Mouse (Mus musculus) liver, adult 2 months (tissue): ENCODE data around the gene Ddx31. TPM values are rescaled to one million over a fixed set of nuclear protein-coding genes. Genes with fewer than 3 reads are reported as not detected.

Experiments used
- DNase-seq: peaks from one replicate; pipeline ENCODE4 v3.0.0-alpha.2; 2011; ENCODE audit warnings: low read depth, low spot score; ENCODE audit errors: extremely low read depth
- H3K27ac ChIP-seq: fragments of 200-500 bp; replicated peaks from 2 replicates; pipeline ENCODE4 v1.5.1; 2012; ENCODE audit warnings: low read depth, mild to moderate bottlenecking, control low read depth, inconsistent platforms, low read length; ENCODE audit not compliant: insufficient read depth
- H3K27me3 ChIP-seq: fragments of 200-500 bp; 2 replicates; pipeline ENCODE4 v1.6.1; 2012; ENCODE audit warnings: mild to moderate bottlenecking, moderate library complexity, low read length, inconsistent platforms; ENCODE audit not compliant: control insufficient read depth, insufficient read depth
- H3K36me3 ChIP-seq: fragments of 200-500 bp; 2 replicates; pipeline ENCODE4 v1.6.1; 2012; ENCODE audit warnings: low read length, inconsistent platforms; ENCODE audit not compliant: control insufficient read depth, insufficient read depth
- H3K4me1 ChIP-seq: fragments of 200-500 bp; 2 replicates; pipeline ENCODE4 v1.6.1; 2011; ENCODE audit warnings: low read length; ENCODE audit not compliant: control insufficient read depth, insufficient read depth
- H3K4me3 ChIP-seq: fragments of 200-500 bp; 2 replicates; pipeline ENCODE4 v1.5.1; 2011; ENCODE audit warnings: low read depth, mild to moderate bottlenecking, control low read depth, low read length, moderate library complexity; ENCODE audit not compliant: insufficient read depth
- H3K79me2 ChIP-seq: fragments of 200-500 bp; 2 replicates; pipeline ENCODE4 v1.6.1; 2012; ENCODE audit warnings: inconsistent platforms, mild to moderate bottlenecking, low read length, moderate library complexity; ENCODE audit not compliant: control insufficient read depth, insufficient read depth
- H3K9ac ChIP-seq: fragments of 200-500 bp; 2 replicates; pipeline ENCODE4 v1.6.1; 2012; ENCODE audit warnings: low read depth, mild to moderate bottlenecking, control low read depth, inconsistent platforms, low read length
- CTCF ChIP-seq: fragments of 200-500 bp; IDR thresholded peaks from 2 replicates; pipeline ENCODE4 v1.5.1; 2011; ENCODE audit warnings: low read depth, low read length, control low read depth
- POLR2A ChIP-seq: fragments of 200-500 bp; IDR thresholded peaks from 2 replicates; pipeline ENCODE4 v1.6.1; 2011; ENCODE audit warnings: low read length, control low read depth; ENCODE audit not compliant: insufficient read depth; ENCODE audit errors: extremely low read depth
- WGBS: fragments of 180-500 bp; shearing (Covaris S2); methylation state at CpG from one replicate; pipeline ENCODE4 v1.1.7; 2018; 5-methylcytosine and 5-hydroxymethylcytosine counted together
- polyA plus RNA-seq: library from polyadenylated mRNA; depleted of rRNA; stranded (reverse); fragments of >200 nt; gene quantifications from 2 replicates; pipeline ENCODE4 v1.2.3, GENCODE M21; 2012
- total RNA-seq: library from RNA; depleted of rRNA; stranded (reverse); fragments of >200 nt; gene quantifications from 2 replicates; pipeline ENCODE4 v1.2.3, GENCODE M21; 2014

Gene Ddx31
- total and polyA plus RNA-seq, 2 experiments: 2.5 to 4.2 TPM

DNA sequence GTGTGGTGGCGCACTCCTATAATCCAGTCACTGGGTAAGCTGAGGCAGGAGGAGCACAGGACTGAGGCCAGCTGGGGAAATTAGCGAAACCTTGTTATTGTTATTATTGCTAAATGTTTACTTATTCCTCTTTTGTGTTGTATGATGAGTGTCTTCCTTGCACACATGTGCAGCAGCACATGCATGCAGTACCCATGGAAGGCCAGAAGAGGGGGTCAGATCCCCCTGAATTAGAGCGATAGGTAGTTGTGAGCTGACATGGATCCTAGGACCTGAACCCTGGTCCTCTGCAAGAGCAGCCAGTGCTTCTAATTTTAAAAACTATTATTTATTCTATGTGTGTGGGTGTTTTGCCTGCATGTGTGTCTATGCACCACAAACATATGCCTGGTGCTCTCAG is 90.4 kb downstream of the Ddx31 start:
- DNase-seq: no peak
- Histone ChIP-seq H3K36me3 (no peaks in the 10 kb centered on the region), H3K27me3 (no peaks in the 10 kb centered on the region), H3K79me2 (no peaks in the 10 kb centered on the region), H3K4me1 (no peaks in the 10 kb centered on the region), H3K9ac (no peak overlapping the region), H3K4me3 (no peak overlapping the region), H3K27ac (no peak overlapping the region)
- WGBS: 94% methylated on average over 3 of the region's 3 CpGs
- TF ChIP-seq POLR2A (no peak), CTCF (peak; percentile 6; the same call in 1 of the 2 replicates)

DNA sequence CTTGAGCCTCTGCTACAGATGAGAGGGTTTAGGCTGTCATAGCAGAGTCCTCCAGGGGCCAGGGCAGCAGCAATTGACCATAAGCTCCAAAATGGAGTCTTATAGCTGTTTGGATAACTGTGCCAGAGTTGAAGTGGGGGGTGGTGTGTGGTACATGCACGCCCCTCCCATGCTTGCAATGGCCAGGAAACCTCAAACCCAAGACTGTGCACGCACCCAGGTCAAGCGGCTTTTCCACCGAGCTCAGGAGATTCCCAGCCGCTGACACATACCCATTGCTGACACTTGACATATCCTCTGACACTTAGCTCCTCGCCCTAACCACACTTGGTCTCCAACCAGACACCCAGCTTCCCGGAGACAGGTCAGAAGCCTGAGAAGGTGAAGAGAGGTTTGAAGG is 98.8 kb downstream of the Ddx31 start:
- WGBS: 72% methylated on average over 7 of the region's 7 CpGs
- Histone ChIP-seq H3K79me2 (no peaks in the 10 kb centered on the region), H3K4me3 (no peak overlapping the region)

DNA sequence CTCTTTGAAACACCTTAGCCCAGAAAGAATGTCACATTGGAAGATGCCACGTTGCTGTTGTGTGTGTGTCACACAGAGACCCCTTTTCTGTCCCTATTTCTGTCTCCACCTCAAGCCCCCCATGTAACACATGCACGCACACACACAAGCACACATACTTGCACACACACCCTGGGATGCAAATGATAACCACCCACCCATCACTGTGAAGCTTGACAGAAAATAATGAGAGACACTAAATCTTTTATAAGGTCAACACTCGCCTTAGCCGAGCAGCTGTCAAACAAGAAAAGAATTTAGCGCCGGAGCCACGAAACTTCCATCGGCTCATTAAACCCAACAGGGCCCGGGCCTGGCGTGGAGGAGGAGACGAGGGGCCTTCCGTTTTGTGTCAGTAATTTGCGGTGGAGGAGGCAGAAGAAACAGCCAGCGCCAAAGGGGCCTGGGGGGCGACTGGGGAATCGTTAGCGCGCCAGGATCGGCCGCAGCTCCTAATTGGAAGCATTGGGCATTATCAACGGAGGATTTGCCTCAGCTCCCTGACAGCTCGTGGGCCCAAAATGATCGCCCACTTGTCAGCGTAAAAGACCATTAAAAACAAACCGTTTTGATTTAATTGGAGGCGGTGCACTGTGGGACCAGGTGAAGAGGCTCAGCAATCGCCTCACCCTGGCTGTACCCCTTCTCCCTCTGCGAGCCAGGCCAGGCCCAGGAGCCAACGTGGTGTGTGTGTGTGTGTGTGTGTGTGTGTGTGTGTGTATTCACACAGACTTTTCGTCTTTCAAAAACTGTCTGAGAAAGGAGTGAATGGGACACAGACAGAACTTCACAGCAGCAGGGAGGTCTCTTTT is 103.7 kb downstream of the Ddx31 start:
- Histone ChIP-seq H3K36me3 (no peaks in the 10 kb centered on the region), H3K9ac (no peak overlapping the region), H3K4me3 (no peak overlapping the region), H3K79me2 (no peaks in the 10 kb centered on the region), H3K4me1 (no peaks in the 10 kb centered on the region), H3K27me3 (no peaks in the 10 kb centered on the region), H3K27ac (no peak overlapping the region)
- WGBS: 71% methylated on average over 30 of the region's 30 CpGs
- no peak for DNase-seq
- TF ChIP-seq POLR2A (no peak), CTCF (no peak)

More for the DNA sequence above, 98.8 kb downstream of the Ddx31 start:
- H3K36me3 ChIP-seq: no peaks in the 10 kb centered on the region
- TF ChIP-seq CTCF (no peak), POLR2A (no peak)
- no peak for DNase-seq
- no peak overlapping the region for H3K9ac ChIP-seq
- no peak overlapping the region for H3K27ac ChIP-seq
- no peaks in the 10 kb centered on the region for H3K4me1 ChIP-seq
- no peaks in the 10 kb centered on the region for H3K27me3 ChIP-seq

DNA sequence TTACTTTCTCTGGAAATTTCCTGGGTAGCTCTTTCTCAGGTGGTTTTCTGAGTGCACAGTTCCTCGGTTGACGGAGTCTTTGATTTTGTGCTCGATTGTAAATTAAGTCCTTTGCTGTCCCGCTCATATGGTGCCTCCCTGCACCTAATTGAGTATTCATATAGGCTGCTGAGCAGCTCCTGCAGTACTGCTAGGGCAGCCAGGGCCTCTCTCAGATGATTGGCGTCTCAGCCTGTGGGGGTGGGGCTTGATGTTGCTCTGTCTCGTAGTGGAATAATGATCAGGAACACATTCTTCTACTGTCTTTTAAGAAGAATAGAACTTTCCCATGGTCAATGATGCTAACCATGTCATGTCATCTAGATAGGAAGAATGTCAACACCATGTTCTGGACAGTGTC is 105.2 kb downstream of the Ddx31 start:
- Histone ChIP-seq H3K27me3 (no peaks in the 10 kb centered on the region), H3K4me3 (no peak overlapping the region), H3K36me3 (no peaks in the 10 kb centered on the region), H3K9ac (no peak overlapping the region), H3K79me2 (no peaks in the 10 kb centered on the region), H3K4me1 (no peaks in the 10 kb centered on the region), H3K27ac (no peak overlapping the region)
- no peak for DNase-seq
- 73% methylated on average over 6 of the region's 6 CpGs for WGBS
- no peak for TF ChIP-seq CTCF
- TF ChIP-seq POLR2A: no peak

DNA sequence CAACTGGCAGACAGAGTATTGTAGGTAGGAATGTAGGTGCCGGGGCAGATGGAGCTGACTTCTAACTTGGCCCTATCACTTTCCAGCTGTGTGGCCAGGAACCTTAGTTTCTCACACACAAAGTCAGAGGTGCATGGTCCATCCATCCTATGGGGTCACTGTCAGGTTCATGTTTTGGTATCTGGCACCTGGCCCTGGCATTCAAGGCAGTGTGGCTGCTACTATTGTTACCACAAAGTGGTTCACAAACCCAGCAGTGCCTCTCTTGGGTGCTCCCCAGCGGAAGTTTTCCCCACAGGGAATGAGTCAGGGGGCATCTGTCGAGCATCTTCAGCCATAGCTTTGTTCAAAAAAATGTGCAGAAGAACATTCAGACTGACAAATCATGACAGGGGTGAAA is 106.1 kb downstream of the Ddx31 start:
- WGBS: 80% methylated on average over 3 of the region's 3 CpGs
- Histone ChIP-seq H3K79me2 (no peaks in the 10 kb centered on the region), H3K27ac (no peak overlapping the region), H3K9ac (no peak overlapping the region), H3K27me3 (no peaks in the 10 kb centered on the region), H3K36me3 (no peaks in the 10 kb centered on the region), H3K4me3 (no peak overlapping the region), H3K4me1 (no peaks in the 10 kb centered on the region)
- no peak for TF ChIP-seq POLR2A
- TF ChIP-seq CTCF: no peak
- no peak for DNase-seq

DNA sequence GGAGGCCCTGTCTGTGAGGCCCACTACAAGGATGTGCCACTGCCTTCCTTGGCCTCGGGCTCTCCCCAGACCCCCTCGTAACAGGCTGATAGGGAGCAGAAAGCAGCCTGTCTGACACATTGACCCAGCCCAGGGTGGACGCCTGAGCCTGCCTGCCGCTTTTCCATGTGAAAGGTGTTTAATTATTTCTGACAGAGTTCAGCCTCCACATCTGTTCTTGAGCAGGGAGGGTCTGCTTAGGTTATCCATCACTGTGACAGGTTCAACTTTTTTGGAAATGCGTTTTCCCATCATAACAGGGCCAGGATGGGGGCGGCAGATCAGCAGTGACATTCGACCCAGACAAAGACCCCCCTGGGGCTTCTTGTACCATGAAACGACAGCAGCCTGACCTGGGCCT is 112.8 kb downstream of the Ddx31 start:
- no peaks in the 10 kb centered on the region for H3K27me3 ChIP-seq
- no peaks in the 10 kb centered on the region for H3K79me2 ChIP-seq
- no peak overlapping the region for H3K9ac ChIP-seq
- TF ChIP-seq POLR2A (no peak), CTCF (no peak)
- H3K4me1 ChIP-seq: no peaks in the 10 kb centered on the region
- H3K4me3 ChIP-seq: no peak overlapping the region
- H3K36me3 ChIP-seq: no peaks in the 10 kb centered on the region
- no peak overlapping the region for H3K27ac ChIP-seq
- WGBS: 84% methylated on average over 8 of the region's 8 CpGs
- no peak for DNase-seq
